Mouse (Mus musculus) heart, embryonic 14.5 days (tissue): ENCODE measurements around the gene 2310022B05Rik. TPM values are rescaled to one million over a fixed set of nuclear protein-coding genes. Genes with fewer than 3 reads are reported as not detected.

Source experiments
- ATAC-seq: fragments of 200-750 bp; cut with Nextera tagmentation; 2 replicates; pipeline ENCODE4 v1.8.0; 2017; ENCODE audit warnings: low read depth, moderate TSS enrichment; ENCODE audit not compliant: insufficient number of reproducible peaks, insufficient read depth, low FRiP score
- H3K27ac ChIP-seq, 2 experiments: fragments of 200-500 bp in 1 of 2; fragments of 300-500 bp in 1 of 2; sonication (generic) in 1 of 2; replicated peaks in 1 of 2; 2 replicates each; pipeline ENCODE4 v1.5.1; 2012 to 2014; ENCODE audit warnings: low read depth in 2 of 2, low read length in 2 of 2, control low read depth in 1 of 2, mild to moderate bottlenecking in 1 of 2, mixed read lengths in 1 of 2; ENCODE audit not compliant: control insufficient read depth in 1 of 2, insufficient read depth in 1 of 2
- H3K27me3 ChIP-seq: fragments of 300-500 bp; sonication (generic); 2 replicates; pipeline ENCODE4 v1.6.1; 2014; ENCODE audit warnings: mild to moderate bottlenecking, low read length, control low read depth; ENCODE audit not compliant: control insufficient read depth, insufficient read depth
- H3K36me3 ChIP-seq: fragments of 300-500 bp; sonication (generic); 2 replicates; pipeline ENCODE4 v1.6.1; 2014; ENCODE audit warnings: mild to moderate bottlenecking, control low read depth, low read length, mixed read lengths; ENCODE audit not compliant: control insufficient read depth, insufficient read depth
- H3K4me1 ChIP-seq, 2 experiments: fragments of 200-500 bp in 1 of 2; fragments of 300-500 bp in 1 of 2; sonication (generic) in 1 of 2; 2 replicates each; pipeline ENCODE4 v1.6.1; 2012 to 2014; ENCODE audit warnings: low read length in 2 of 2, control low read depth in 1 of 2, mixed read lengths in 1 of 2; ENCODE audit not compliant: control insufficient read depth in 2 of 2, insufficient read depth in 2 of 2
- H3K4me2 ChIP-seq: fragments of 300-500 bp; sonication (generic); 2 replicates; pipeline ENCODE4 v1.6.1; 2014; ENCODE audit warnings: mild to moderate bottlenecking, low read length
- H3K4me3 ChIP-seq, 2 experiments: fragments of 200-500 bp in 1 of 2; fragments of 300-500 bp in 1 of 2; sonication (generic) in 1 of 2; 2 replicates each; pipeline ENCODE4 v1.5.1; 2012 to 2014; ENCODE audit warnings: low read length in 2 of 2, mild to moderate bottlenecking in 2 of 2, control low read depth in 1 of 2, low read depth in 1 of 2, moderate library complexity in 1 of 2; ENCODE audit not compliant: control insufficient read depth in 1 of 2, insufficient read depth in 1 of 2
- H3K9ac ChIP-seq: fragments of 300-500 bp; sonication (generic); 2 replicates; pipeline ENCODE4 v1.6.1; 2014; ENCODE audit warnings: mild to moderate bottlenecking, low read length
- H3K9me3 ChIP-seq: fragments of 300-500 bp; sonication (generic); 2 replicates; pipeline ENCODE4 v1.6.1; 2016; ENCODE audit warnings: low read length, control low read depth; ENCODE audit not compliant: control insufficient read depth
- WGBS: fragments of 180-500 bp; shearing (Covaris S2); extraction: QIAGEN DNeasy Blood & Tissue Kit; methylation state at CpG from one replicate; pipeline ENCODE4 v1.1.7; 2014; 5-methylcytosine and 5-hydroxymethylcytosine counted together
- polyA plus RNA-seq: library from polyadenylated mRNA; unstranded; fragments of >200 nt; fragmentation: Nextera tagmentation; extraction: Ambion mirVana; gene quantifications from 2 replicates; pipeline ENCODE4 v1.2.1, GENCODE M21; 2014

2310022B05Rik gene
- polyA plus RNA-seq, 1 experiment from 2014 or later = 66.2 TPM

GRCm38 (mm10) chr8:124677486-124677885, 14.3 kb upstream of the 2310022B05Rik start:
- 42% methylated on average over 12 of the region's 12 CpGs for WGBS
- Histone ChIP-seq H3K4me2 (no peak overlapping the region), H3K9ac (peak overlapping the region; percentile 44; the same call in 1 of the 2 replicates), H3K27ac (no peak overlapping the region; a peak in 1 of 4 replicates), H3K9me3 (no peaks in the 10 kb centered on the region), H3K36me3 (peaks cover 73% of the 10 kb centered on the region), H3K4me3 (no peak overlapping the region), H3K4me1 (peaks cover 0 to 2% of the 10 kb centered on the region in 2 experiments; a peak in 1 of 4 replicates), H3K27me3 (no peaks in the 10 kb centered on the region)
- no peak for ATAC-seq

- Histone ChIP-seq H3K4me2 (no peak overlapping the region), H3K27me3 (no peaks in the 10 kb centered on the region), H3K4me3 (no peak overlapping the region), H3K27ac (no peak overlapping the region; a peak in 1 of 4 replicates), H3K9ac (peak overlapping the region; percentile 44; the same call in 1 of the 2 replicates), H3K4me1 (peaks cover 0 to 2% of the 10 kb centered on the region in 2 experiments; a peak in 1 of 4 replicates), H3K36me3 (peaks cover 73% of the 10 kb centered on the region), H3K9me3 (no peaks in the 10 kb centered on the region)
- ATAC-seq = no peak
- WGBS = 83% methylated on average over 7 of the region's 7 CpGs
These were observed 13.9 kb upstream of the 2310022B05Rik start for GRCm38 (mm10) chr8:124677078-124677477.

DNA sequence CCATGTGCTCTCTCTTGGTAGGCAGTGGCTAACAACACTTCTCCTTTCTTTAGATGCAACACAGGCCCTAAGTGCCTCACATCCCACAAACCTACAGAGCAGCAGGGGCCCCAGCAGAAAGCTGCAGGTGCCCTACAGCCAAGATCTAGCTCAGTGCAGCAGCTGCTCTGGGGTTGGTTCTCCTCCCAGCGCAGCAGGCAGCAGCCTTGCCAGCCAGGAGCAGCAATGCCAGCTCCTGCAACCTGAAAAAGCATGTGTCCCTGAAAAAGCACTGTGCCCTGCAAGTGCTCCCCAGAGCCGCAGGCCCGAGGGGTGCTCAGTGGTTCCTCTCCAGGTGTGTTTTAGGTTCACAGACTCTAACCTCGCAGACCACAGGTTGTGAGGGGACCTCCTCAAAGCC, 13.5 kb upstream of the 2310022B05Rik start:
- H3K4me1 ChIP-seq = peaks cover 0 to 2% of the 10 kb centered on the region in 2 experiments; a peak in 1 of 4 replicates
- H3K36me3 ChIP-seq = peaks cover 73% of the 10 kb centered on the region
- 94% methylated on average over 4 of the region's 4 CpGs for WGBS
- no peak for ATAC-seq
- no peak overlapping the region for H3K4me3 ChIP-seq
- no peaks in the 10 kb centered on the region for H3K9me3 ChIP-seq
- H3K4me2 ChIP-seq = no peak overlapping the region
- H3K27ac ChIP-seq = no peak overlapping the region
- no peaks in the 10 kb centered on the region for H3K27me3 ChIP-seq
- no peak overlapping the region for H3K9ac ChIP-seq

DNA sequence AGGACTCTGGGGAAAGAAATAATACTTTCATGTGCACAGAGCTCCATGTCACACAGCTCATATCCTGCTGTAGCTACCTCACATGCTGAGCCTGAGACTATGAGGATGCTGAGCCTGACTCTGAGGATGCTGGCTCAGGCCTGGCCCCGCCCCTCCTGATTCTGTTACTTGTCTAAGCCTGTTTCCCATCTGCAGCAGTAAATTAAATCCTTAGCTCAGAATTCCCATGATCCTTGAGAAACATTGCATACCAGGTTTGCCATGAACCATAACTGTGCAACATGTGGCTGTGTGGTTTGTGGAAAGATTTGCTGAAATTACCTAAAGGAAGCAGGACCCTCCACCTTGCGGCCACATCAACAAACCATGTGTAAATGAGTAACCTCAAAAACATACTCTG, 9.2 kb upstream of the 2310022B05Rik start:
- H3K9ac ChIP-seq = no peak overlapping the region
- no peak overlapping the region for H3K4me3 ChIP-seq
- H3K27ac ChIP-seq = no peak overlapping the region
- H3K9me3 ChIP-seq = no peaks in the 10 kb centered on the region
- H3K36me3 ChIP-seq = peaks cover 48% of the 10 kb centered on the region
- H3K27me3 ChIP-seq = no peaks in the 10 kb centered on the region
- peaks cover 0 to 2% of the 10 kb centered on the region in 2 experiments; a peak in 1 of 4 replicates for H3K4me1 ChIP-seq
- no peak overlapping the region for H3K4me2 ChIP-seq
- 98% methylated on average over 2 of the region's 2 CpGs for WGBS
- ATAC-seq = no peak

DNA sequence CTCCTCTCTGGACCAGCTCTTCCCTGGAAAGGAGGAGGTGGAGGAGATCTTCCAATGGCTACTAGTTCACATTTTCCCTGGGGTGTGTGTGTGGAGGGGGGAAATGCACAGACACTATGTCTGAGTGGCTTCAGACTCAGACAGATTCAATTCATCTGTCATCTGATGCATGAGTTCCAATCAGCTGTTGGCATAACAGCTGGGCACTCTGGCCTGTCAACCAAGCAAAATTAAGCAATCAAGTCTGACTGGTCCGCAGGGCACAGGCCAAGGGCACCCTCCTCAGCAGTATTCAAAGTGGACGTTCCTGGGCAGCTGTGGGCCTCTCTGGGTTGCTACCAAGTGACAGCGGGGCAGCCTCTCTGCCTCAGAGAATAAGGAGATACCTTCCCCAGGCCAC, 5.6 kb upstream of the 2310022B05Rik start:
- ATAC-seq = no peak
- 76% methylated on average over 3 of the region's 3 CpGs for WGBS
- Histone ChIP-seq H3K4me3 (no peak overlapping the region), H3K36me3 (peaks cover 32% of the 10 kb centered on the region), H3K9ac (no peak overlapping the region), H3K4me1 (peaks cover 4% of the 10 kb centered on the region in 2 experiments; a peak in 2 of 4 replicates), H3K27me3 (no peaks in the 10 kb centered on the region), H3K9me3 (no peaks in the 10 kb centered on the region), H3K27ac (no peak overlapping the region), H3K4me2 (no peak overlapping the region)

DNA sequence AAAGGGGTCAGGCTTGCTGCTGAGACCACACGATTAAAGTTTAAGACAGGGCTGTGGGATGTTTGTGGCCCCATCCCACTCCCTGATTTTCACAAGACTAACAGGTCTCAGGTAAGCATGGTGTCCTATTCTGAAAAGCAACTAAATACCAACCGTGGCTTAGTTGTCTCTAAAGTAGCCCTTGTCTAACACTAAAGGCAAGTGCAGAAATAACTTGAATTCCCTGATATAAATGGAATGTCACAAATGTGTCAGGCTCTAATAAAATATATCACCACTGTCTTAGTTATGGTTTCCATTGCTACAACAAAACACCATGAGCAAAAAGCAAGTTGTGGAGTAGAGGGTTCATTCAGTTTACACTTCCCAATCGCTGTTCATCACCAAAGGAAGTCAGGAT, 1.2 kb upstream of the 2310022B05Rik start:
- H3K27me3 ChIP-seq = no peaks in the 10 kb centered on the region
- H3K9me3 ChIP-seq = no peaks in the 10 kb centered on the region
- no peak overlapping the region for H3K4me3 ChIP-seq
- H3K36me3 ChIP-seq = peaks cover 5% of the 10 kb centered on the region; the same call in 1 of the 2 replicates
- WGBS = 36% methylated on average over 3 of the region's 3 CpGs
- ATAC-seq = no peak
- peak overlapping the region; percentile 35 to 96; a peak in 3 of 4 replicates for H3K27ac ChIP-seq
- H3K9ac ChIP-seq = no peak overlapping the region
- peaks cover 20 to 25% of the 10 kb centered on the region in 2 experiments for H3K4me1 ChIP-seq
- H3K4me2 ChIP-seq = no peak overlapping the region

DNA sequence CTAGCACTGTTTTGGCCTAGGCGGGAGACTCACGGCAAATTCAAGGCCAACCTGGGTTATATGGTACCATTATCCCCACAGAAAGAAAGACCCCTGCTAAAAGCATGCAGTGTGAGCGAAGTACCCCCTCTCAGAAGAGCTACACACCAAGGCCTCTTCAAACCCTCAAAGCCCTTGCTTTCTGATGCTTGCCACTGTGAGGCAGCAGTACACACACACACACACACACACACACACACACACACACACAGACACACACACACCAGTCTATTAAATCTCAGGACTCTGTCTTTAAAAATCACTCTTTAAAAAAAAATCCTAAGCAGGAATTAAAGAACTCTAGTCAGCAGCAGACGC, 683 bp upstream of the 2310022B05Rik start:
- Histone ChIP-seq H3K9ac (no peak overlapping the region), H3K4me1 (peaks cover 22 to 30% of the 10 kb centered on the region in 2 experiments), H3K4me3 (peak overlapping the region; percentile 66 to 94; a peak in 3 of 4 replicates), H3K27ac (peak overlapping the region; percentile 66 to 96), H3K36me3 (peaks cover 5% of the 10 kb centered on the region; the same call in 1 of the 2 replicates), H3K9me3 (no peaks in the 10 kb centered on the region), H3K27me3 (no peaks in the 10 kb centered on the region), H3K4me2 (peak overlapping the region; percentile 76)
- WGBS = 50% methylated on average over 4 of the region's 4 CpGs
- ATAC-seq = no peak
